Mouse (Mus musculus): Measurements from ENCODE around the gene Olfr545.
"Not testable (repeated sequence)": the region's sequence is repeated elsewhere in the genome, so short reads cannot be mapped to it uniquely, and the experiment has no call there.

Olfr545 gene

DNA sequence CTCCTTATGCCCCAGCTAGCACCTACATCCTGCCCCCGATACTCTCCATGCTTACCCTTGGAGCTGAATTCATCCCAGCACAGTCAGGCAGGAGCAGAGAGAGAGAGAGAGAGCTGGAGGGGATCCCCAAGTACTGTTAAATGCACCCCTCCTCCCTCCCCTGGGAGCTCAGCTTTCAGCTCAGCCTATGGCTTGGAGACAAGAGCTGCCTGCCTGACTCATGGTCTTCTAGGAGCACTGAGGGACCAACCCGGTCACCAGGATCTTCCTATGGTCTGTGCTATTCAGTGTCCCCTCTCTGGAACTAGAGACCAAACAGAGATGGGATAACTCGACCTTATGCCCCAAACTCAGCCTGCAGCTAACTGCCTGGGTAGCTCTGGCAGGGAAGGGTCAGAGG is at the start of gene Olfr545:
Gene Olfr545 (minus strand): TSS at position 101 of the 400 bp plus-strand sequence.
- DNase-seq (ENCODE audit: low spot score in 2 of 2) = no peak

DNA sequence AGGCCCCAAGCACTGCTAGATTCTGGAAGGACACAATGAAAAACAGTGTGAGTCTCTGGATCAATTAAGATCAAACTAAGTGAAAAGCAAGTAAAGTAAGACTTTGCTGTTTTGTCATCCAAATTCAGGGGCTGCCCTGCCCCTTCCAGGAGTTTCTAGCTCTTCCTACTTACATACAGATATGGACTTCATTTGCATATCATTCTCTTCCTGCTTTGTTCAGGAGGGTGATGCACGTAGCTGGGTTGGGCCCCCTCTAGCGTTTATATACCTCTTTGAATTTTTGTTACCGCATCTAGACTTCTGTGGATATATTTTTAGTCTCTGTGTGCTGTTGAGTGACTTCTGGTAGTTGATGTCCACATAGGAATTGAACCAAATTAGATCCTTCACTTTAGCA is 41.9 kb upstream of the Olfr545 start:
- no peak for DNase-seq (ENCODE audit: low spot score in 2 of 2)

DNA sequence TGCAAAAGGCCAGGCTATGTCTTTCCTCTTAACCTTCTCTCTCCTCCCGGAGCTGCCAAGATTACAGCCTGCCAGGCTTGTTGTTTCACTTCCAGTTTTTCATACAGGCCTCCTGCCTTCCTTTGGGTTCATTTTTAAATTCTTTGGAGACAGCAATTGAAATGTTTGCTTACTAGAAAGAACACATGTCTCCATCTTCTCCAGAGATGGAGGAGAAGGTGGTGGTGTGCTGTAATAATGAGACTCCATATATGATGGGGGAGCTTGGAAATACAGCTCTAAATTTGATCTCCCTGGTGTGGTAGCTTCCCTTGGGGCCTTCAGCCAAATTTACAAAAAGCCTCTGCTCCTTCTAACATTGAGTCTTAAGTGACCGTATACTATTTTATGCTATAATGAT is 41.2 kb upstream of the Olfr545 start, which contains the start of gene Olfr548-ps1:
Gene Olfr548-ps1 (plus strand): TSS at position 301 of the 400 bp plus-strand sequence.
- DNase-seq (ENCODE audit: low spot score in 2 of 2) = no peak

DNA sequence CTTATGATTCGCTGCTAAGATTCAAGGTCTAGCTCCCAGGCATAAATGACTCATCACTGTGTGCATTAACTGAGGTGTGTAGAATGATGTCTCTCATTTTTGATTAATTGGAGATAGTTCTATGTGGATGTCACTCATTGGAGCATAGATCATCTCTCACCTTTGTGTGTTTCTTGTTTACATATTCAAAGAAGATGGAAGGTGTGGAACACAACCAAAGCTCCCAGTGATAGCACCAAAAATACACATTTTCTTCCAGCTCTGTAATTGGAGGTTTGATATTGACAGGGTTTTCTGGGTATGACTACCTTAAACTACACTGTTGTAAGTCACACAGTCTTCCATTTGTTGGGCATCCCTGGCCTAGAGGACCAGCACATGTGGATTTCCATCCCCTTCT is 35.1 kb upstream of the Olfr545 start, which contains the start of gene Olfr547:
Gene Olfr547 (plus strand): TSS at position 301 of the 400 bp plus-strand sequence.
- DNase-seq (ENCODE audit: low spot score in 2 of 2) = no peak

DNA sequence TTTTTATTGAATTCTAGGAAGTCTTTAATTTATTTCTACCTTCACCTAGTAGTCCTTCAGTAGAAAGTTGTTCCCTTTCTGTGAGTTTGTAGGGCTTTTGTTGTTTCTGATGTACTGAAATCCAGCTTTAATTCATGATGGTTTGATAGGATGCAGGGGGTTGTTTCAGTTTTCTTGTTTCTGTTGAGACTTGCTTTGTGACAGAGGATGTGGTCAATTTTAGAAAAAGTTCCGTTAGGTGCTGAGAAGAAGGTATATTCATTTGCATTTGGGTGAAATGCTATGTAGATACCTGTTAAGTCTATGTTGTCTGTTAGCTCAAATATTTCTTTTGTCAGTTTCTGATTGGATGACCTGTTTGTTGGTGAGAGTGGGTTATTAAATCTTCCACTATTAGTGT is 29.7 kb upstream of the Olfr545 start:
- DNase-seq (ENCODE audit: low spot score in 2 of 2) = no peak

DNA sequence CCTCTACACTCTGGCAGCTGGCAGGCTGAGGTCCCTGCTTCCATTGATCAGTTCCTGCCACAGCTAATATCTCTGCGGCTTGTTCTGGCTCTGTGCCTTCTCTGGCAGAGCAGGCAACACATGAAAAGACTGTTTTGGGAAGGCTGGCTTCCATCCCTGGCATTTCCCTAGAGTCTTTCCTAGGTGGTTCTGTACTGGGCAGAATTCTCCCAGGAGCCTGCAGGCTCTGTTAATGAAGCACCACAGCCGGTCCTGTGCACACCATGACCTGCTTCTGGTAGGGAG is 17.6 kb upstream of the Olfr545 start:
- no peak for DNase-seq (ENCODE audit: low spot score in 2 of 2)

DNA sequence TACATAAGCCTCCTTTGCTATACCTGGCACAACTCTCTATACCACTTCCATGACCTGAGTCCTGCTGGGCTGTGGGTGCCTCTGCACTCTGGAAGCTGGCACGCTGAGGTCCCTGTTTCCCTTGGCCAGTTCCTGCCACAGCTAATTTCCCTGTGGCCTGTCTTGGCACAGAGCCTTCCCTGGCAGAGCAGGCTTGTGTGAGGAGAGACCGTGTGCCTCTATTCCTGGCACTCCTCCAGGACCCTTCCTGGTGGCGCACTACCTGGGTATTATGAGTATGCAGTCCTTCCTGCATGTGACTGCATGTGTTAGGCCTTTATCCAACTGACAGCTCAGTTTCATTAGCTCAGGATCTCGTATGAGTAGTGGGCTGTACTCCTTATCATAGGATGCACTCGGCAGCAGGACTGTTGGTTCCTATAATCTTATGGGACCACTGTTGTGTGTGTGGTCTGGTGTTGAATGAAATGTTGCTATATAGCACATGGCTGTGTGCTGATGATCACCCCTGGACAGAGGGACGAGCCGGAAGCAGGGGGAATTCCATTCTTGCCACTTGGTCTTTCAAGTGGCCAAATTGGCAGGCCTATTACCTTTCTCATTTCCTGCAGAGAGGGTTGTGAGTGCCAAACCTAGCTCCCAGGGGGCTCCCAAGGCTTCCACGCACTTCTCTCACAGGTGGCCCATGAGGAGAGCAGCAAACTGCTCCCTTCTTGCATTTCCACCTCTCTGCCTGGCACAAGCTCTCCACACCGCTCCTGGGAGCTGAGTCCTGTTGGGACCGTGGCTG is 17.1 kb upstream of the Olfr545 start:
- DNase-seq (ENCODE audit: low spot score in 2 of 2) = no peak

DNA sequence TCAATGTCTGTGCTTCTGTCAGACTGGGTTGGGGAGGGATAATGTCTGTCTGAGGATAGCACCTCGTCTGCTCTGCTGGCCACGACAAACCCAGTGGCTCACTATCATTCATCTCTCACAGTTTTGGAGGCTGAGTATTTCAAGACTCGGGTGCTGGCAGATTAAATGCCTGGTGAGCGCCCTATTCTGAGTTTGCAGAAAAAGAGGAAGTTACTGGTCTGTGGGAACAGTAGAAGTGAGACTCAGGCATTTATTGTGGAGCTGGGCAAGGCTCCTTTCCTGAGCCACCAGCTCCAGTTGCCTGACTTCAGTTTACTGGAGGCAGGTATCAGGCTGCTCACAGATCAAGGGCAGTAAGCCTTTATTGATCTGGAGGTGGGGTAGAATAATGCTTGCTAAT is 14.8 kb upstream of the Olfr545 start:
- no peak for DNase-seq (ENCODE audit: low spot score in 2 of 2)

DNA sequence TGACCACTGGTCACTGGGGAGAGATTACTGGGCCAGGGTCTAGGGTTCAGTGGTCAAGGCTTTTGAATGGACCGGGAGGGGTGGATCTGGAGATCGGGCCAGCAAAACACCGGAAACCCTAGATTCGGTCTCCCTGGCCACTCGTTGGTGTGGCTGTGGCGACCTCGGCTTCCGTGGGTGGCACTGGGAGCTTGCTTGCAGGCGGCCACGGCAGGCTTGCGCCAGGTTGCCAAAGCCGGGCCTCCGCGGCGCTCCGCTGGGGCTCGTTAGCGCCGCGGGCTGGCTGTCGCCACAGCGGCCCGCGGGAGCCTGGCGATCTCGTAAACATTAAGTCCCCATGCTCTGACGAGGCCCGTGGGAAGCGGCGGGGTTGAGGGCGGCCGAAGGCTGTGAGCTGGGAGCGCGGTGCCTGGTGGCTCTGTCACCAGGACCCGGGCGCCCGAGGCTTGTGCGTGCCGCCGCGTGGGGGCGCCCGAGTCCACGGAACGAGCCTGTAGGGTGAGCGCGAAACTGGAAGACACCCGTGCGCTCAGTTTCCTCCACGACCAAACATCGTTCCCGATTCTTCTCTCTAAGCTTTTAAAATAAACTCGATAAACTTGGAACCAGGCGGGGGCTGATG is 13.6 kb upstream of the Olfr545 start:
- DNase-seq (ENCODE audit: low spot score in 2 of 2) = peak; percentile 52 to 78

DNA sequence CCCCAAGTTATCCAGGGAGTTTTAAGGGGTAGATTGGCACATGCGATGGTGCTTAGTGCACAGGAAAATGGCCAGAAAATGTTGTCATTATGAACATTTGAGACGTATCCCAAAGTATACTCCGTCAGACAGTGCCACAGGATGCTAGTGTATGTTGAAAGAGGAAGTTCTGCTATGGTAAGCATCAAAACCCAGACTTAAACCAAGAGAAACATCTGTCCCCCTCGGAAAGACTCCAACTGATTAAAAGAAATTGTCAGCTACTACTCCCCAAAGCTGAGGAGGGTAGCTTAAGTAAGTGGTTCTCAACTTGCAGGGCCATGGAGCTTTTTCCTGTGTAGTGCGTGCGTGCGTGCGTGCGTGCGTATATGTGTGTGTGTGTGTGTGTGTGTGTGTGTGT is 12.6 kb upstream of the Olfr545 start:
- DNase-seq (ENCODE audit: low spot score in 2 of 2) = no peak

DNA sequence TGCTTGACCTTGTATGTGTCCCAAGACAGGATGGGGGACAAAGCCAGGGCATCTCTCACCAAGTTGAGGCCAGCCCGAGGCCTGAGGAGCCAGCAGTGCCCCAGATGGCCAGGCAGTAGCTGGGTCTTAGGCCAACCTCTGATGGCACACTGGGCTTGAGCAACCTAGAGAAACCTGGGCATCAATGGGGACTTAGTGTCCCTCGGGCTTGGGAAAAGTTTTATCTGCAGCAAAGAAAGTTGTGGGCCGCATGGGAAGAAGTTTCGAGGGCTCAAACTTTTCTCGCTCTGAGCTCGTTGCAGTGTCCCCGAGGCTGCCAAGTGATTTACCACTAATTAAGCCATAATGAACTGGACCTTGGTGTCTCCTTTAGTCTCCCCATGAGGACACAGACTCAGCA is 10.4 kb upstream of the Olfr545 start:
- DNase-seq (ENCODE audit: low spot score in 2 of 2) = no peak

DNA sequence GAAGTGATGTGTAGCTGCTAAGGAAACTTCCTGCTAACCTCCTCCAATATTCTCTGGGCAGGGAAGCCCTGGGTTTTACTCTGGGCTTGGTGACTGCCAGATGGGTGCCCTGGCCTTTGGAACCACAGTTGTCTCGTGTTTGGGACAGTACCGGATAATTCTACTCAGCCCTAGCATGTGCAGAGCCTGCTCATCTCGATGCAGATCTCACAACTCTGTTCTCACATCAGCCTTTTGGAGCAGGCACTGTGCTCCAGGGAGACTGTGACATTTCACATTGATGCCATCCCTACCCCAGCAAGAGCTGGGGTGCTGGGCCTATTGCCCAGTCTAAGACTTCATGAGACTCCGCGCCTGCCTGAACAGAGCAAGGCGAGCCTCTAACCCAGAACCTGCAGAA is 9.3 kb upstream of the Olfr545 start:
- DNase-seq (ENCODE audit: low spot score in 2 of 2) = no peak

DNA sequence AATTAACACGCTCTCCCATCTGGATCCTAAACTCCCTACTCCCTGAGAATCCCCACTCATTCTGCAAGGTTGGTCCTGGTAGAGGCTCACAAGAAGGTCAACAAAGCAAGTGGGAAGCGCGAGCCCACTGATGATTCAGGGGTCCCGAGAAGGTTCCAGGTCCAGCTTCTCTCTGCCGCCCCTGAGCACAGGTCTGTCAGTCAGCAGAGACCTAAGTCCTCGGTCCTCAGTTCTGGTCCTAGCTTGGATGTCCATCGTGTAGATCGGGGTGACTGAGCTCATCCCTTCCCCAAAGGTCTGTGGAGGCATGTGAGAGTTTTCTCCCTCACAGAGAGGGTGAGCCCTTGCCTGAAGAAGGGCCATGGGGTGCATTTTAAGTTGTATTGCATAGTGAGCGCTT is 8.7 kb upstream of the Olfr545 start:
- DNase-seq (ENCODE audit: low spot score in 2 of 2) = no peak

DNA sequence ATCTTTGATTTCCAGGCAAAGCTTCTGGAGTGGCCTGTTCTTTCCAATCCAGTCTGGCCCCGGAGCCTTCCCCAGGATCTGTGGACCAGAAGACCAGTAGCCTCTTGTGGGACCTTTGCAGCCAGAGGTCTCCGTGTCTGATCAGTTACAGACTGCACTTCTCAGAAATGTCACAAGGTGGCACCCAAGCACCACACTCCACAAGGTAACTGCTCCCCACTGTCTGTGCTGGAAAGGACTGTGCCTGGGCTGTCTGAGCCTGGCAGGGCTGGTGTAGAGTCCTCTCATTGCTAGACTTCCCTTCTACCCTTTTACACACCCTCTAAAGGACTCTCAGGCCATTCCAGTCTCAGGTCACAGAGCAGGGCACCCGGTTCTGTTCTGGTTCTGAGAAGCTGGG is 7.5 kb upstream of the Olfr545 start:
- peak; percentile 46 to 59 for DNase-seq (ENCODE audit: low spot score in 2 of 2)

DNA sequence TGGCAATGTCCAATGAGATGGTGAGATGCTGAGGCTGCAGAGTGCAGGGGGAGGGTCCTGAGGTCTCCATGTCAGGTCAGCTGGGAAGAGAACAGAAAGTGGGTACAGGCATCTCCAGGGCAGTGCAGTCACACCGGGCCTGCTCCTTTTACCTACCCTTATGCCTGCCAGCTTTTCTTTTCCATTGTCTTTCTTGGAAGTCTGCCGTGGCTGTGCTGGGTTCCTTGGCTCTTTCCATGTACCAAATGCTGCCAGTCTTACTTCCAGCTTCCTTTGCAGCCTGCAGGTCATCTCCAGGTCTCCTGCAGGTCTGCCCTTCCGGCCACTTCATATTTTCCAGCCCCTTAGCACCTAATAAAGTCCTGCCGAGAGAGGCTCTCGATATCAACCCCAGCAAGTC is 2.6 kb upstream of the Olfr545 start:
- DNase-seq (ENCODE audit: low spot score in 2 of 2) = no peak

DNA sequence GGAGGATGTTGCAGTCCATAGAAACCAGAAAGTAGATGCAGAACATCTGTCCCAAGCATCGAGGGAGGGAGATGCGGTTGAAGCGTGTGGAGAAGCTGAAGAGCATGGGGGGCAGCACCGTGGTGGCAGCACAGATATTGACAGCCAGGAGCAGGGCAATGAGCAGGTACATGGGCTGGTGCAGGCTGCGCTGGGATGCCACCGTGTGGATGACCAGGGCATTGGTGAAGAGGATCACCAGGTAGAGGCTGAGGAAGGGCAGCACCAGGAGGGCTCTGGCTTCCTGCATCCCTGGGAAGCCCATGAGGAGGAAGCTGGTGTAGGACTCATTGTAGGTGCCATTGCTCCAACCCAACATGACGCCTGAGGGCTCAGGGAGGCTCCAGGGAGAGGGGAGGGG is 5.0 kb downstream of the Olfr545 start:
- not testable (repeated sequence) for DNase-seq (ENCODE audit: low spot score in 2 of 2)

DNA sequence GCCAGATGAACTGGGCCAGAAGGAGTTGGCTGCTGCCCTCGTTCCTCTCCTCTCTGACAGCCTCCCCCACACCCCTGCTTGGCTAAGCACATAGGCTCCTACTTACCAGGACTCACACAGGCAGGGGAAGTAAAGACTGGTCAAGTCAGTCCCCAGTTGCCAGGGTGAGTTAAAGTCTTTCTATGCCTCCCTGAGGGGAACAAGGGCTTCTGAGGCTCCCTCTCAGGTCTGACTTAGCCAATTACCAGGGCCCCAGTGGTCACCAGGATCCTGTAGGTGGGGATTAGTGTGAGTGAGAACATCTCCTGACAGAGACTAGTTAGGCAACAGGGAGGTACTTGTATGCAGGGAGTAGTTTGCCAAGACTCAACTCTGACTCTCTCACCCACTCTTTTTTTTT is 11.2 kb downstream of the Olfr545 start, which contains the start of gene Olfr544:
Gene Olfr544 (minus strand): TSS at position 153 of the 400 bp plus-strand sequence.
- no peak for DNase-seq (ENCODE audit: low spot score in 2 of 2)

DNA sequence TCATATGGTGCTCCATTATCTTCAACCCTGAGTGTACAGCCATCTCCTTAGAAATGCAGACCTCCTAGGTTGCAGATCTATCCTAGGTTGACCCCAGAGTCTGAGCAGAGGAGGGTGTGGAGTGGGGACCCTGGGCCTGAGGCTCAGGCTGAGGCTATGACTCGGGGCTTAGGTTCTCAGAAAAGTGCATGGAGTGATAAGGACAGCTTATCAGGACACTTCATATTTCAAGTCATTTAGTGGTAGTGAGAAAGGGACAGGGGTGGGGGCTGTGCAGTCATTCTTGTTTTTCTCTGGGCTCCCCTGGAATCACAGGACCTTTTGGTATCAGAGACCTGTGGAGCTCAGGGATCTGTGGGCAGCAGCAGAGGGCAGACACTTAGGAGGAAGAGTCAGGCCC is 13.3 kb downstream of the Olfr545 start:
- no peak for DNase-seq (ENCODE audit: low spot score in 2 of 2)

DNA sequence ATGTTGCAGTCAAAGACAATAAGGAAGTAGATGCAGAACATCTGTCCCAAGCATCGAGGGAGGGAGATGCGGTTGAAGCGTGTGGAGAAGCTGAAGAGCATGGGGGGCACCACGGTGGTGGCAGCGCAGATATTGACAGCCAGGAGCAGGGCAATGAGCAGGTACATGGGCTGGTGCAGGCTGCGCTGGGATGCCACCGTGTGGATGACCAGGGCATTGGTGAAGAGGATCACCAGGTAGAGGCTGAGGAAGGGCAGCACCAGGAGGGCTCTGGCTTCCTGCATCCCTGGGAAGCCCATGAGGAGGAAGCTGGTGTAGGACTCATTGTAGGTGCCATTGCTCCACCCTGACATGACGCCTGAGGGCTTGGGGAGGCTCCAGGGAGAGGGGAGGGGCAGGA is 14.6 kb downstream of the Olfr545 start:
- DNase-seq (ENCODE audit: low spot score in 2 of 2) = not testable (repeated sequence)

DNA sequence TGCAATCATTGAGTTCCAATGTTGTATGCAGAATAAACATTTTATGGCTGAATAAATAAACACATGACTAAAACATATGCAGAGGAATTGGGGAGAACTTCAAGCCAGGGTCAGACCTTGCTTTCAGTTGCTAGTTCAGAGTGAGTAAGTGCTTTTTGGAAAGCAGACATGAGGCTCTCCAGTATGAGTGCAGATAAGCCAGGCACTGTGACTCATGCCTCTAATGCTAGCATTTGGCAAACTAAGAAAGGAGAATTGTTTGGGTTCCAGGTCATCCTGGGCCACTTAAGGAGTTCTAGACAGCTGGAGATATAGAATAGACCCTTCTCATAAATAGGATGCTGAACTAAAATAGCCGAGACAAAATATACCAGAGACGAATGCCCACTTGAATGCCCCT is 15.7 kb downstream of the Olfr545 start:
- DNase-seq (ENCODE audit: low spot score in 2 of 2) = no peak

DNA sequence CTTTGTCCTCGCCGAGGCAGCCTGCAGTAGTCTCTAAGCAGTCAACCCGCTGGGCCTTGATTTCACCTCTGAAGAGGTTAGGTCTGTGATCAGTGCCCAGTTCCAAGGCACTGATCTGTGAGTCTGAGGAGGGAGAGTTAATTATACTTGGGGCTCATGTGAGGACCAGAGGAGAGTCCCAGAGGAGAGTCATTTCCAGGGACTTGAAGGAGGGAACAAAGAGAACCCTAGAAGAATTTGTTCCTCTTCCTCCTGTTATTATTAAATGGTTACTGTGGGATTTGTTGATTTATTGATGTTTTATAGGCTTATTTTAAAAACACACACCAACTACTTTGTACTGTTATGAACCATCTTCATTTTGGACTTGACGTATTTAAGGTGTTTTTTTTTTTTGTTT is 17.8 kb downstream of the Olfr545 start, which contains the start of gene Olfr543:
Gene Olfr543 (minus strand): TSS at position 101 of the 400 bp plus-strand sequence.
- no peak for DNase-seq (ENCODE audit: low spot score in 2 of 2)

DNA sequence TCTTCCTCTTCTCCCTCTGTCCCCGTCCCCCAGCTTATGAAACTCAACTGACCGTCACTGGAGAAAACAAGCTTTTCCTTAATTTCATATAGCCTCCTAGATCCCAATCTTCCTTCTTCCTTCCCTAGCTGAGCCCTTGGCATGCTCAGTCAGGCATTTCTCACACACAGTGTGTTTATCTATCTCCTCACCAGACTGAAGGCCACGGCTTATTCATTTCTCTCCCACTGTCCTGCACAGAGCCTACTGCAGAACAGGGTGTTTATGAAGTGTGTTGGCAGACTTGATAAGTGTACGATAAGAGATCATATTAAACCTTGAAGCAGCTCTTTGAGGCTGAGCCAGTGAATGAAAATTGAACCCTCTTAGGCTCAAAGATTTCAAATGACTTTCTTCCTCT is 18.6 kb downstream of the Olfr545 start:
- no peak for DNase-seq (ENCODE audit: low spot score in 2 of 2)

DNA sequence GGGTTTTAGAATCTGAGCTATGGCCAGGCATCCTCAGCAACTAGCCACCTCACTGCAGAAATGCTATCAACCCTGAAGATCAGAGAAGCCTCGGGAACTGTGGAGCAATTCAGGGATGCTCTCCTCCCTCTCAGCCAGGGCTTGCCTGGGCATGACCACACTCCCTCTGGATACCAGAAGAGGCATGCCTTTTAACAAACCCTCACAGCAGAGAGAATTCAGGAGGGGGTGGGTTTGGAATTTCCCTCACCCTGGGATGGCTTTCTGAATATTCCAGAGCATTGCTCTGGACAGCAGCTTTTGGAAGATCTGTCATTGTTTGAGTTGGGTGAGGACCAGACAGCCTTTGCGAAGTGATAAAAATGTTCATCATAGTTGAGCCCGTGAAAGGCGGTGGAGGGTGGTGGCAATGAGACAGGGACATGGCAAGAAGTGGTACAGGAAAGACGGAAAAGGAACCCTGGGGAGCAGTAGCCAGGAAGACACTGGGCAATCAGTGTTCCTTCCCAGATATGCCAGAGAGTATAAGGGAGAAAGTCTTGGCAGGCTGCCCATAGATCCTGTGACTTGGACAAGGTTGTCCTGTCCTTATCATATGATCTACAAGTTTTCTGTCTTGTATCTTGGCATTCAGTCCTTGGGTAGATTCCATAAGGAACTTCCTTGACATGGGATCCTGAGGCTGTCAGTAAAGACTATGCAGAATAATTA is 19.9 kb downstream of the Olfr545 start:
- no peak for DNase-seq (ENCODE audit: low spot score in 2 of 2)
